Mouse (Mus musculus) forebrain, embryonic 10.5 days (tissue): ENCODE data around the gene Ptprk. TPM values are rescaled to one million over a fixed set of nuclear protein-coding genes. Genes with fewer than 3 reads are reported as not detected.

ENCODE experiments used
- DNase-seq: peaks from one replicate; pipeline ENCODE4 v3.0.0-alpha.2; 2017; ENCODE audit warnings: low spot score; ENCODE audit errors: extremely low spot score
- H3K27ac ChIP-seq: fragments of 300-500 bp; sonication (generic); 2 replicates; pipeline ENCODE4 v1.5.1; 2016; ENCODE audit warnings: mild to moderate bottlenecking
- H3K27me3 ChIP-seq: fragments of 300-500 bp; sonication (generic); 2 replicates; pipeline ENCODE4 v1.6.1; 2016; ENCODE audit warnings: mild to moderate bottlenecking; ENCODE audit not compliant: poor library complexity, severe bottlenecking
- H3K36me3 ChIP-seq: fragments of 300-500 bp; sonication (generic); replicated peaks from 2 replicates; pipeline ENCODE4 v1.6.1; 2016; ENCODE audit warnings: mild to moderate bottlenecking, moderate library complexity
- H3K4me1 ChIP-seq: fragments of 300-500 bp; sonication (generic); 2 replicates; pipeline ENCODE4 v1.6.1; 2016
- H3K4me3 ChIP-seq: fragments of 300-500 bp; sonication (generic); 2 replicates; pipeline ENCODE4 v1.5.1; 2016; ENCODE audit warnings: mild to moderate bottlenecking, moderate library complexity
- H3K9me3 ChIP-seq: fragments of 300-500 bp; sonication (generic); 2 replicates; pipeline ENCODE4 v1.6.1; 2016; ENCODE audit warnings: mild to moderate bottlenecking, moderate library complexity
- WGBS: fragments of 180-500 bp; shearing (Covaris S2); methylation state at CpG from one replicate; pipeline ENCODE4 v1.1.7; 2016; 5-methylcytosine and 5-hydroxymethylcytosine counted together
- polyA plus RNA-seq: library from polyadenylated mRNA; unstranded; fragments of >200 nt; fragmentation: Nextera tagmentation; extraction: Ambion mirVana; gene quantifications from 2 replicates; pipeline ENCODE4 v1.2.1, GENCODE M21; 2016

Ptprk gene
- polyA plus RNA-seq, 1 experiment from 2014 or later = 37.3 TPM

DNA sequence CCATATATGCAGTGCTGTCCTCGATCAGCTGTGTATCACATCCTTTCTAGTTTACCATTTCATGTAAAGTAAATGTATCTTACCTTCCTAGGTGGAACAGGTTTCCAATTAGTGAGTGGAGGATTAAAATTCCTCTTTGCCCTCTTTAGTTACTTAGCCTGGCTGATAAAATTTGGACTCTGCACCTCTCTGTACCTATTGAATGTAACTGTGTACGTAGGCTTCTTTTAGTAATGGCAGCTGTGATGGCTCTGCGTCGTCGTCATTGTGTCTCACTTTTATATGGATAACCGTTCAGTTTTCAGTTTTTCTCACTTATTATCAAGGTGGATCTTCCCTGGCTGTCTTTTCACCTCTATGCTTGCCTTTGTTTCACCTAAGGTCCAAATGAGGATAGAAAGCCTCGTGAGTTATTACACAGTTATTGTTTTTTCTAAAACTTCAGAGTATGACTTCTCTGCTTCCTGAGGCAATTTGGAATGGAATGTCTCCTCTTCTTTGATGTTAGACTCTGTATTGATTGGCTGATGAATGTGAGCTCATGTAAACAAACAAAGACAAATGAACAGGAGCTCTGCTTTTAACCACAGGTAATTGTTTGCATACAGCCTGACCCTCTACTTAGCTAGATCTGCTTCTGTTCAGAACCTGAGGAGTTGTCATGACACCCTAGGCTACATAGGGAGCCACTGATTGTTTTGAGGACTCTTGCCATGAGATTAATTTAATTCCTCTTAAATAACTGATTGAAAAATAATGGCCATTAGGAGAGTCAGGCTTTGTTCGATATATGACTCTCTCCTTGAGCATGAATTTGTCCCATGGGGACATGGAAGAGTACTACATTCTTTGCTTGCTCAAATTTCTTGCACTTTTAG, 197.3 kb downstream of the Ptprk start:
- WGBS = 81% methylated on average over 8 of the region's 8 CpGs

DNA sequence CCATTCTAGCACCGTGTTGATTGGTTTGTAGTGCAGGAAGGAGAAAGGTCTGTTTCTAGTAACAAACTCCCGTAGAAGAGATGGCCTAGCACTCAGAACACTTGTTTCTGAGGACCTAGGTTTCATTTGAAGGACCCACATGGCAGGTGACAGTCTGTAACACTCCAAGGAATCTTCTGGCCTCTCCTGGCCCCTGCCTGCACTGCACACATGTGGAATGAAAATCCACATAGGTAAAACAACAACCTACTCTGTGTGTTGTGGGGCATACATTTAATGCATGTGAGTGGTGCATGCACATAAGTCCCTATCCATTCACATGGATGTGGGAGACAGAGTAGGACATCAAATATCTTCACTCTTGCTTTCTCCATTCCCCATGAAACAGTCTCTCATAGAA, 204.1 kb downstream of the Ptprk start:
- Histone ChIP-seq H3K27me3 (no peaks in the 10 kb centered on the region), H3K4me3 (no peak overlapping the region), H3K36me3 (no peaks in the 10 kb centered on the region), H3K27ac (no peak overlapping the region), H3K9me3 (no peaks in the 10 kb centered on the region), H3K4me1 (no peaks in the 10 kb centered on the region)
- DNase-seq = no peak
- WGBS = 92% methylated on average over 2 of the region's 2 CpGs

More for the DNA sequence above, 197.3 kb downstream of the Ptprk start:
- Histone ChIP-seq H3K4me3 (no peak overlapping the region), H3K36me3 (peaks cover 11% of the 10 kb centered on the region), H3K9me3 (peaks cover 4% of the 10 kb centered on the region; the same call in 1 of the 2 replicates), H3K4me1 (peaks cover 3% of the 10 kb centered on the region; the same call in 1 of the 2 replicates), H3K27ac (no peak overlapping the region), H3K27me3 (no peaks in the 10 kb centered on the region)
- DNase-seq = no peak

DNA sequence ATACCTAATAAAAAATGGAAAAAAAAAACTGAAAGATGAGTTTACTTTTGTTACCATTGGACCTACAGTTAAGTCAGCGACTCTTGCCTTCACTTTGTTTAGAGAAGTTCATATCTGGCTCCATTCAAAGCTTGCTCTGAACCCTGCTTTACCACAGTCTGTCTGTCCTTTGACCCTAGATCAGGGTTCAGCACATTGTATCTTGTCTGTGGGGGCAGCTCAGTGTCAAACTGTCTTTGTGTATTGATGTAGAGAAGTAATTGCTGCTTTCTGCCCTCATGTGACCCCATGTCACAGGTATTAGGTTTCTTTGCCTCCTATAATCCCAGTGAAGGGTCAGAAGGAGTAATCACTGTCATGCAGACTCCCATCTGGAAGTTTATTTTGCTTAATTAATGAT, 222.9 kb downstream of the Ptprk start:
- Histone ChIP-seq H3K4me3 (no peak overlapping the region), H3K9me3 (no peaks in the 10 kb centered on the region), H3K27me3 (no peaks in the 10 kb centered on the region), H3K4me1 (peaks cover 3% of the 10 kb centered on the region; the same call in 1 of the 2 replicates), H3K27ac (no peak overlapping the region), H3K36me3 (no peaks in the 10 kb centered on the region)
- DNase-seq = no peak
- WGBS = 68% methylated on average over 1 of the region's 1 CpGs

DNA sequence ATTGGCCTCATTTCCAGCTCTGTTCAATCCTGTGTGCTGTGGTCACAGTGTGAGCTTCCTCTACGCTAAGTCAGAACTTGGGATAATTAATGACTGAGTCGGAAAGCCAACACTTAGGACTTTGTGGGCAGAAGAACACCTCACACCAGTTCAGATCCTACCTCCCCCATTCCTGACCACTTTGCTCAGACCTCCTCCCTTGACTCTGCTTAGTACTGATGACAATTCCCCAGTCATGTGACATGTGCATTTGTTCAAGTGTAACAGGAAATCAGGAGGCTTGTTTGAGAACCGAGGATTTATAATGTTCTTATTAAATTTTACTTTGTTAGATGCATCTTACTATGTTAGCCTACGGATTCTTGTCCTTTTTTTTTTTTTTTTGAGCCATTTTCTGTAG, 224.6 kb downstream of the Ptprk start:
- H3K4me3 ChIP-seq = no peak overlapping the region
- H3K9me3 ChIP-seq = no peaks in the 10 kb centered on the region
- no peaks in the 10 kb centered on the region for H3K27me3 ChIP-seq
- WGBS = 82% methylated on average over 4 of the region's 4 CpGs
- no peak for DNase-seq
- no peak overlapping the region for H3K27ac ChIP-seq
- H3K4me1 ChIP-seq = peaks cover 3% of the 10 kb centered on the region; the same call in 1 of the 2 replicates
- no peaks in the 10 kb centered on the region for H3K36me3 ChIP-seq

DNA sequence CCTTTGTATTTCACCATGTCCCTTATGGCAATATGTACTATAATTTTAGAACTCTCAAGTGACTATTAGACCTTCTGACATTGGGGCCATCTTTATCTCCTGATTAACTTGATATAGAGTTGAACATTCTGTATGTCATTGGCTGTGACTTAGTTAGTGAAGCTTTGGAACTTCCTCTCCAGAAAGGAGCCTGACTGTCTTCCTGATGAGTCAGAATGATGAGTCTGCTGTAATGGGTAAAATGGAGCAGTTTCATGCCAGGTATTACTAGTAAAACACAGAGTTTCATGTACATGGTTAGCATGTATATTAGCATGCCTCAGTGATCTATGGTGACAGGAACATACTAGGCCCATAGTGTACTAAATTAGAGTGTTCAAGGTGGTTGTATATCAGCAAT, 229.2 kb downstream of the Ptprk start:
- DNase-seq = no peak
- peaks cover 7% of the 10 kb centered on the region for H3K4me1 ChIP-seq
- H3K9me3 ChIP-seq = no peaks in the 10 kb centered on the region
- no peaks in the 10 kb centered on the region for H3K27me3 ChIP-seq
- H3K36me3 ChIP-seq = no peaks in the 10 kb centered on the region
- no peak overlapping the region for H3K27ac ChIP-seq
- H3K4me3 ChIP-seq = no peak overlapping the region

DNA sequence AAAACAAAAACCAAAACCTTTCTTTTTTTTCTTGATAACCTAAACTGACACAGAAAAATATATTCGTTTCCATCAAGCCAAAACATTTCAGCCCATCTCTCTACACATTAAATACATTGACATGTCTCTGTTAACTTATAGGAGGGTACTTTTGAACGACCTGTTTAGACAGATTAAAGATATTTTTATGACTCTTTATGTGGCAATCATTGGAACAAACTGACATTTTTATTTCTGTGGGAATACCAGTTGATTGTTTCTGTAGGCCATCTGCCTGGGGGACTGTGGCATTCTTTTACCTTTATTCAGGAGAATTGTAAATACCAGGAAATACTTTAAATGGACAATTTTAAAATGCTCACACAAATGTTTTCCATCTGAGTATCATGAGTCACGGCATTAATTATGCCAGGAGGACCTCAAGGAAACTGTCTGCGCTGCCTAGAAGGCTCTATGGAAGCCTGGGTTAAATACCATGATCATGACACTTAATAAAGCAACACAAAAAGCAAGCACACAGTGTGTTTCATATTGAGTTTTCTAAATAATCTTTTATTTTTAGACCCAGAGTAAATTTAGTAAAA, 229.8 kb downstream of the Ptprk start:
- Histone ChIP-seq H3K27ac (no peak overlapping the region), H3K27me3 (no peaks in the 10 kb centered on the region), H3K9me3 (no peaks in the 10 kb centered on the region), H3K36me3 (no peaks in the 10 kb centered on the region), H3K4me3 (no peak overlapping the region), H3K4me1 (peaks cover 7% of the 10 kb centered on the region)
- no peak for DNase-seq
- WGBS = 86% methylated on average over 4 of the region's 4 CpGs

DNA sequence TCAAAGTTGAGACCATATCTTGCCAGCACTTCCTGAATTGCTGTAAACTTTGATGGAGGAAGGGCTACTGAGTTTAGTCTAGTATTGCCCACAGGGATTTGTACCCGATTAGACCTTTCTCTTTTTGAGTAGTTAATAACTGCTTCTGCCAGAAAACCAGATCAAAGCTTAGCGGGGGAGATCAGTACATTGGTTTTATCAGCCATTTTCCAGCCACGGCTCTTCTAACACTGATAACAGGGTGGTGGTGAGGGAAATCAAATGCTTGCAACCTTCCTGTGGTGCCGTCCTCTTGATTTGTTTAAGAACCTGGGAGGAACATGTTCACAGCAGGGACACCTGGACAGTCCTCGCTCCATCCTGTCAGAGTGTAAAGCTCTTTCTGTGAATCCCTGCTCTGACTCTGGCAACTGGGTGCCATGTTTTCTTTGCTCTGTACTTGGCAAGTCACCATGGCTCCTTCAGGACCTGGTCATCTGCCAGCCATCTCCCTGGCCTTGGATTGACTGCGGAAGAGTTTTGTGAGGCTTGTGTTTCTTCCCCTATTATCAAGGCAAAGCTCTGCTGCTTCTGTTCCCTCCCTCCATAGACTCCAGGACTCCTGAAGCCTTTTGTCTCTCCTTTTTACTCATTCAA, 231.9 kb downstream of the Ptprk start:
- Histone ChIP-seq H3K4me1 (peaks cover 7% of the 10 kb centered on the region), H3K27me3 (no peaks in the 10 kb centered on the region), H3K9me3 (no peaks in the 10 kb centered on the region), H3K36me3 (no peaks in the 10 kb centered on the region), H3K27ac (no peak overlapping the region), H3K4me3 (no peak overlapping the region)
- DNase-seq = no peak
- 62% methylated on average over 6 of the region's 6 CpGs for WGBS

DNA sequence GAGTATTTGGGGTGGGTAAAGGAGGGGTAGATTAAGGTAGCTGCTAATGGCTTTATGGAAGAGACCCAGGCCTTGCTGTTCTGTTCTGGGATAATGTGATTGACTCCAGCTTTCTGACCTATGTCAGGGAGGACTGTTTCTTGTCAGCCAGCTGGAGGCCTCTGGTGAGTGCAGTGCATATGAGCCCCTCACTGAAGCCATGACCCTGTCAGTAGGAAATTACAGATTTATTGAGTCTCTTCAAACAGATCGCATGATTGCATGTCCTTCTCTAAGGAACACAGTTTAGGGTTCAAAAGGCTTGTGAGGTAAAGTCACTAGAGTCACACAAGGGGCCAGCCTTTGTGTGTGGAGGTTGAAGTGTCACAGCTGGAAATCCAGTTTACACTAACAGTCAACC, 236.7 kb downstream of the Ptprk start:
- Histone ChIP-seq H3K27ac (no peak overlapping the region), H3K27me3 (no peaks in the 10 kb centered on the region), H3K4me3 (no peak overlapping the region), H3K36me3 (no peaks in the 10 kb centered on the region), H3K9me3 (no peaks in the 10 kb centered on the region), H3K4me1 (peaks cover 6% of the 10 kb centered on the region)
- no peak for DNase-seq
- WGBS = 80% methylated on average over 1 of the region's 1 CpGs

DNA sequence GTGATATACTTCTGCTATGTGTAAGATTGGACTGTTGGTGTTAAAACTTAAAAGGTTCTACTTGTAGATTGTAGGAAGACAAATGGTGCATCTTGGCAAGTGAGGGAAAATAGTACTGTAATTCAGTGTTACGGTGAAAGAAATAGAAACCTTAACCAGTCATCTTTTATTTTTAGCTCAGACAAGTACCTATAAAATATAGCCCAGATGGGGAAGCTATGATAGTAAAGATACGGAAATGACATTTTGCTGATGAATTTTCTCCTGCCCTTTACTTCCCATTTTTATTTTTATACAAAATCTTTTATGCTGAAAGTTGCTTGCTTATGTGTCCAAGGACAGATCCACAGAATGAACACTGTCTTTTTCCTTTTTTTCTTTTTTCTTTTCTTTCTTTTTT, 248.4 kb downstream of the Ptprk start:
- DNase-seq = no peak
- Histone ChIP-seq H3K4me1 (no peaks in the 10 kb centered on the region), H3K9me3 (no peaks in the 10 kb centered on the region), H3K4me3 (no peak overlapping the region), H3K27me3 (no peaks in the 10 kb centered on the region), H3K36me3 (no peaks in the 10 kb centered on the region), H3K27ac (no peak overlapping the region)
- 94% methylated on average over 2 of the region's 2 CpGs for WGBS

DNA sequence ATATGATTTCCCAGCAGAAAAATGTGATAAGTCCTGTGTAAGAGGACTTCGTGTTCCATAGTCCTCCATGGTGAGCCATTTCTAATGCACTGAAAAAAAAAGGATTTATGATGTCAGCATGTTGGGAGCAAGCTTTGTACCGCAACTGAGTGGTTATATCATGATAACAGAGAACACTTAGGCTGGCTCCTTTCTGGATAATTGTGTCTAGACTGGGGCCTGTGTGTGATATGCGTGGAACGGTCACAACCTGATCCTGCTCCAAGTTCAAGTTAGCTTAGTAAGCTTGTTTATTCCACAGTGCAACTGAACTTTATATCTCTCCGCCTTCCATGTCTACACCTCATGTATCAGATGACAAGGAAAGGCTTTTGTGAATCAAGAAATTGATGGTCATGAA, 260.6 kb downstream of the Ptprk start:
- Histone ChIP-seq H3K27ac (no peak overlapping the region), H3K4me3 (no peak overlapping the region), H3K4me1 (no peaks in the 10 kb centered on the region; the same call in 1 of the 2 replicates), H3K27me3 (no peaks in the 10 kb centered on the region), H3K9me3 (no peaks in the 10 kb centered on the region), H3K36me3 (no peaks in the 10 kb centered on the region)
- DNase-seq = no peak
- 93% methylated on average over 5 of the region's 5 CpGs for WGBS

DNA sequence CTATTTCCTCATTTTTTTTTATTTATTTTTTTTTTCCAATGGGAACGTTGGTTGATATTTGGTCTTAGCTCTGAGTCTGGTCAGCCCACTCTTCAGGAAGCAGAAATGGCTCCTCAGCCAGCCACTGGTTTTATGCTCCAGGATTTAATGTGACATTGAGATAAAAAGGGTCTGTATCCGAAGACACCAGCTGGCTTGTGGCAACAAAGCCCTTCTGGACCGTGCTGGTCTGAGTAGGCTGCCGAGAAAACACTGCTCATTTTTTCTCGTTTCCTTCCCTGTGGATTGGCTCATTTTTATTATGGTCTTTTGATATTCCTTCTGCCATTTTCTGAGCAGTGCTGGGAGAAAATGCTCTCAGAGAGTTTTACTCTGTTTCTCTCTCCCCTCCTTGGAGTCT, 263.9 kb downstream of the Ptprk start:
- no peaks in the 10 kb centered on the region for H3K9me3 ChIP-seq
- DNase-seq = no peak
- 83% methylated on average over 5 of the region's 5 CpGs for WGBS
- no peaks in the 10 kb centered on the region for H3K36me3 ChIP-seq
- H3K4me3 ChIP-seq = no peak overlapping the region
- H3K27ac ChIP-seq = no peak overlapping the region
- H3K4me1 ChIP-seq = no peaks in the 10 kb centered on the region
- no peaks in the 10 kb centered on the region for H3K27me3 ChIP-seq

DNA sequence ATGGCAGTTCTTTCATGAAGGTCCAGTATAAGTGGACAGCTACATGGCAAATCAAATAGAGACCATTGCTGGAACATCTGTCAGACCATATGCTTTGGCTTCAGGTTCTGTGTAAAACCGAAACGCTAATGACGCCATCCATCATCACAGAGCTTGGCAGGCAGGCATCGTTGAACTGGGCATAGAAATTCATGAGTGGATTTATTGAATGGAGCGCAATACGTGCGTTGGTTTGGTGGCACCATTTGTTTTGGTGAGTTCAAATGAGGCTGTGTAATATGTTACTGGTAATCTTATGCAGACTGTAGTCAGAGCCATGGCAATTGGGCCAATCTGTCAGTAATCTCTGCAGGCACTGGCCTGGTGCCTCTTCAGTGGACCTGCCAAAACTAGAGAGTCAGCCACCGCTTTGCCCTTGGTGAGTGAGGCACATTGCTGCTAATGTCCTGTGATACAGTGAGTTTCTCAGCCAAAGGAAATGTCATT, 270.6 kb downstream of the Ptprk start:
- H3K4me3 ChIP-seq = no peak overlapping the region
- no peaks in the 10 kb centered on the region for H3K36me3 ChIP-seq
- no peaks in the 10 kb centered on the region for H3K9me3 ChIP-seq
- H3K4me1 ChIP-seq = no peaks in the 10 kb centered on the region
- no peak overlapping the region for H3K27ac ChIP-seq
- no peak for DNase-seq
- no peaks in the 10 kb centered on the region for H3K27me3 ChIP-seq
- 96% methylated on average over 8 of the region's 8 CpGs for WGBS

DNA sequence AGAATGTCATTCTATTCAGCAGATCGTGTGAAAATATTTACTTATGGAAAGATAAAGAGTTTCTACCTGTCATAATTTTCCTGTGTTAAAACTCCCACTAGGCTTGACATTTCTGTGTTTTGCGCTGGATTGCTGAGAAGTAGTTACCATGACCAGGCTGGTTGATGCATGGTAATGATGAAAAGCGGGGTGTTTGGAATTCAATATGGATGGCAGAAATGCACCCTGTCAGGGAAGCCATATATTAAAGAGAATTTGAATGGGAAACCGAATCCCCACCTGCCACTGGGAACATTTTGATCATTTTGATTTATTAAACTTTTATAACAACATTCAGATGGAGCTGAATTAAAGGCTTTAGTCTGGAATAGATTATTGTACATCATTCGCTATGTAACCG, 290.7 kb downstream of the Ptprk start:
- WGBS = 97% methylated on average over 6 of the region's 6 CpGs
- DNase-seq = no peak
- H3K4me1 ChIP-seq = no peaks in the 10 kb centered on the region; the same call in 1 of the 2 replicates
- H3K27me3 ChIP-seq = no peaks in the 10 kb centered on the region
- H3K36me3 ChIP-seq = no peaks in the 10 kb centered on the region
- H3K9me3 ChIP-seq = no peaks in the 10 kb centered on the region
- H3K27ac ChIP-seq = no peak overlapping the region
- no peak overlapping the region for H3K4me3 ChIP-seq
